ENCODE assay signal across 20 mouse cellular contexts in genomic region chr5:35054628-35055027, GRCm38 (mm10). TPM values are rescaled to one million over a fixed set of nuclear protein-coding genes. Genes with fewer than 3 reads are reported as not detected.
A peak's percentile ranks its signal among the peaks of the same experiment; 100 is the strongest.
DNase-seq lines count a peak whose midpoint lies in the region; ATAC-seq and TF ChIP-seq lines count a peak whose summit lies in the region.
"Had no signal": no experiment of that assay in that cellular context is flagged by ENCODE, and none has a peak within 500 bp of the region (broad histone marks: within the 10 kb centered on the region; RNA-seq: fewer than 3 reads in every experiment).

No protein-coding gene starts in this region.

- DNase-seq in gastrocnemius, adult 2 months = no peak
- DNase-seq in gastrocnemius, postnatal 4 days (ENCODE audit: low spot score in 2 of 2) = no peak
- DNase-seq in thymus, postnatal 4 days = peak; percentile 27
- DNase-seq in thymus, adult 18-20 months = no peak
- no peak for DNase-seq in liver, embryonic 11.5 days (ENCODE audit: low spot score)
- DNase-seq: cerebellum, adult 11 months had no signal

- intact Hi-C loops in gastrocnemius, adult 2 months (cut with DNase I) = loop anchor here (1.0 kb wide), 1 partner anchor 20 kb away; no protein-coding TSS in a partner anchor

- H3K27me3 ChIP-seq in forebrain, embryonic 13.5 days = peaks cover 38% of the 10 kb centered on the region
- peaks cover 49% of the 10 kb centered on the region for H3K27me3 ChIP-seq in liver, embryonic 11.5 days (replicated peaks; ENCODE audit: control insufficient read depth, insufficient read depth, low read length)
- H3K27me3 ChIP-seq: Patski had no signal

- H3K9me3 ChIP-seq in forebrain, embryonic 13.5 days (replicated peaks) = no peaks in the 10 kb centered on the region
- H3K9me3 ChIP-seq in liver, embryonic 11.5 days (ENCODE audit: control insufficient read depth, low read length) = no peaks in the 10 kb centered on the region
- H3K9me3 ChIP-seq: embryonic facial prominence, embryonic 12.5 days; embryonic facial prominence, embryonic 15.5 days; forebrain, embryonic 15.5 days; heart, embryonic 12.5 days; heart, embryonic 15.5 days had no signal

- H3K4me2 ChIP-seq in forebrain, embryonic 13.5 days = no peak overlapping the region
- H3K4me2 ChIP-seq in liver, embryonic 11.5 days = no peak overlapping the region
- H3K4me2 ChIP-seq: embryonic facial prominence, embryonic 12.5 days; embryonic facial prominence, embryonic 15.5 days; forebrain, embryonic 15.5 days; heart, embryonic 12.5 days; heart, embryonic 15.5 days; hindbrain, embryonic 14.5 days had no signal

- 91% methylated on average over 3 of the region's 3 CpGs for WGBS in forebrain, embryonic 13.5 days
- 72% methylated on average over 3 of the region's 3 CpGs for WGBS in liver, embryonic 11.5 days

- peaks cover 27% of the 10 kb centered on the region for H3K4me1 ChIP-seq in forebrain, embryonic 13.5 days
- H3K4me1 ChIP-seq in liver, embryonic 11.5 days (replicated peaks; ENCODE audit: control insufficient read depth, insufficient read depth, low read length) = peaks cover 5% of the 10 kb centered on the region; the same call in 1 of the 2 replicates

- peak overlapping the region; percentile 96; the same call in 1 of the 2 replicates for H3K27ac ChIP-seq in gastrocnemius, adult 2 months
- no peak overlapping the region for H3K27ac ChIP-seq in forebrain, embryonic 13.5 days
- no peak overlapping the region for H3K27ac ChIP-seq in liver, embryonic 11.5 days (ENCODE audit: low read depth, low read length)
- H3K27ac ChIP-seq: embryonic facial prominence, embryonic 12.5 days; embryonic facial prominence, embryonic 15.5 days; forebrain, embryonic 15.5 days; heart, embryonic 15.5 days; hindbrain, embryonic 14.5 days; hindbrain, postnatal 0 days had no signal

- H3K9ac ChIP-seq in forebrain, embryonic 13.5 days = no peak overlapping the region
- no peak overlapping the region for H3K9ac ChIP-seq in liver, embryonic 11.5 days (ENCODE audit: low read depth, low read length)
- H3K9ac ChIP-seq: embryonic facial prominence, embryonic 12.5 days; embryonic facial prominence, embryonic 15.5 days; forebrain, embryonic 15.5 days; heart, embryonic 12.5 days; heart, embryonic 15.5 days; hindbrain, embryonic 14.5 days had no signal

- H3K36me3 ChIP-seq in forebrain, embryonic 13.5 days (ENCODE audit: poor library complexity, severe bottlenecking) = no peaks in the 10 kb centered on the region
- no peaks in the 10 kb centered on the region for H3K36me3 ChIP-seq in liver, embryonic 11.5 days (ENCODE audit: control insufficient read depth, insufficient read depth, low read length)
- H3K36me3 ChIP-seq: embryonic facial prominence, embryonic 12.5 days; embryonic facial prominence, embryonic 15.5 days; forebrain, embryonic 15.5 days; heart, embryonic 12.5 days; heart, embryonic 15.5 days had no signal

- TF ChIP-seq CTCF in gastrocnemius, adult 2 months (IDR thresholded peaks at IDR 0.05) = no peak

- ATAC-seq in granulocyte monocyte progenitor cell, adult 5-6 weeks (replicated peaks; ENCODE audit: poor library complexity, severe bottlenecking) = 0 out of 2 replicates have a peak, but pooled peaks have one; percentile 12
- ATAC-seq in forebrain, embryonic 13.5 days = no peak
- no peak for ATAC-seq in liver, embryonic 11.5 days (replicated peaks; ENCODE audit: low FRiP score)
- ATAC-seq: forebrain, embryonic 15.5 days; inflammation-experienced regulatory T-cells, adult 6 months; Patski had no signal

- no peak overlapping the region for H3K4me3 ChIP-seq in gastrocnemius, adult 2 months
- no peak overlapping the region for H3K4me3 ChIP-seq in forebrain, embryonic 13.5 days
- H3K4me3 ChIP-seq in liver, embryonic 11.5 days (ENCODE audit: low read depth, low read length) = no peak overlapping the region
- H3K4me3 ChIP-seq: embryonic facial prominence, embryonic 12.5 days; embryonic facial prominence, embryonic 15.5 days; forebrain, embryonic 15.5 days; heart, embryonic 12.5 days; heart, embryonic 15.5 days had no signal

RNA-seq across cellular contexts. Expression of gene Dok7, which starts 1.9 kb away (rescaled TPM):
- total RNA-seq in gastrocnemius, adult 2 months (2021) = 10 to 100 TPM; 21.8 to 31.9 TPM
- 10 to 100 TPM; 32.1 to 32.2 TPM for total RNA-seq in gastrocnemius, postnatal 4 days (2021)
- not detected in 2 replicates for total RNA-seq in granulocyte monocyte progenitor cell, adult 5-6 weeks (2014; fragmentation: Nextera tagmentation)
- total RNA-seq in granulocyte monocyte progenitor cell, adult 5-6 weeks (2017) = not detected in 2 replicates
- polyA plus RNA-seq in forebrain, embryonic 13.5 days (2015; fragmentation: Nextera tagmentation; extraction: Ambion mirVana) = 1.9 and 2.6 TPM in 2 replicates
- polyA plus RNA-seq in liver, embryonic 11.5 days (2014; fragmentation: Nextera tagmentation; extraction: Ambion mirVana) = 0.08 and 0.29 TPM in 2 replicates
- total RNA-seq: common myeloid progenitor, adult 5-6 weeks had no signal
- polyA plus RNA-seq: forebrain, embryonic 11.5 days; hindbrain, embryonic 11.5 days had no signal

RNA-seq across cellular contexts. Expression of gene Hgfac, which starts 13.3 kb away (rescaled TPM):
- under 1 TPM; 0.25 to 0.48 TPM for total RNA-seq in gastrocnemius, adult 2 months (2021)
- total RNA-seq in gastrocnemius, postnatal 4 days (2021) = 1 to 10 TPM in 1 of 2 experiments, under 1 TPM in 1; 0.98 to 1.2 TPM
- total RNA-seq in granulocyte monocyte progenitor cell, adult 5-6 weeks (2014; fragmentation: Nextera tagmentation) = 1.2 TPM in 1 of 2 replicates, not detected in the other
- 0.15 TPM in 1 of 2 replicates, not detected in the other for total RNA-seq in granulocyte monocyte progenitor cell, adult 5-6 weeks (2017)
- 0.57 and 0.72 TPM in 2 replicates for polyA plus RNA-seq in forebrain, embryonic 13.5 days (2015; fragmentation: Nextera tagmentation; extraction: Ambion mirVana)
- 33.7 and 38.0 TPM in 2 replicates for polyA plus RNA-seq in liver, embryonic 11.5 days (2014; fragmentation: Nextera tagmentation; extraction: Ambion mirVana)
- polyA plus RNA-seq: hindbrain, postnatal 0 days had no signal

RNA-seq across cellular contexts. Expression of gene Lrpap1, which starts 50.9 kb away (rescaled TPM):
- total RNA-seq in gastrocnemius, adult 2 months (2021) = 10 to 100 TPM; 28.2 to 30.2 TPM
- total RNA-seq in gastrocnemius, postnatal 4 days (2021) = 10 to 100 TPM; 43.4 to 52.1 TPM
- total RNA-seq in granulocyte monocyte progenitor cell, adult 5-6 weeks (2014; fragmentation: Nextera tagmentation) = 38.0 and 71.5 TPM in 2 replicates
- 65.8 and 70.9 TPM in 2 replicates for total RNA-seq in granulocyte monocyte progenitor cell, adult 5-6 weeks (2017)
- 95.2 and 104 TPM in 2 replicates for polyA plus RNA-seq in forebrain, embryonic 13.5 days (2015; fragmentation: Nextera tagmentation; extraction: Ambion mirVana)
- polyA plus RNA-seq in liver, embryonic 11.5 days (2014; fragmentation: Nextera tagmentation; extraction: Ambion mirVana) = 97.9 and 103 TPM in 2 replicates

Comparison
In these comparisons a context has a peak if more than half of its experiments do, and no peak if none do; other contexts are left out.
1. RNA of gene Dok7, which starts 1.9 kb away (total RNA-seq): 32.1 to 32.2 TPM in gastrocnemius, postnatal 4 days and 21.8 to 31.9 TPM in gastrocnemius, adult 2 months; not detected in granulocyte monocyte progenitor cell, adult 5-6 weeks; every median in the first group is over 10 times any median in the second.